Mouse (Mus musculus) thymus, postnatal 4 days (tissue): ENCODE measurements around the gene Rpl10a.

Experiments
- DNase-seq: peaks from one replicate; pipeline ENCODE4 v3.0.0; 2021

Rpl10a gene

GRCm38 (mm10) chr17:28361921-28362652 lies 33.8 kb downstream of the Rpl10a start:
- DNase-seq = no peak

GRCm38 (mm10) chr17:28362653-28363292 lies 34.5 kb downstream of the Rpl10a start:
- no peak for DNase-seq

- DNase-seq = no peak
Measured at GRCm38 (mm10) chr17:28363507-28363906, 35.2 kb downstream of the Rpl10a start.

- no peak for DNase-seq
Measured at GRCm38 (mm10) chr17:28365122-28365521, 36.9 kb downstream of the Rpl10a start, which contains the start of gene Tulp1. Tulp1 (minus strand) TSS chr17:28365222.

GRCm38 (mm10) chr17:28368449-28368848 lies 40.2 kb downstream of the Rpl10a start:
- peak; percentile 93 for DNase-seq

GRCm38 (mm10) chr17:28369056-28369455 lies 40.8 kb downstream of the Rpl10a start:
- no peak for DNase-seq

- DNase-seq = no peak
Measured at GRCm38 (mm10) chr17:28371286-28371685, 43.0 kb downstream of the Rpl10a start.

GRCm38 (mm10) chr17:28371941-28372340 lies 43.7 kb downstream of the Rpl10a start:
- DNase-seq = no peak

- DNase-seq = peak; percentile 94
Measured at GRCm38 (mm10) chr17:28373821-28374220, 45.5 kb downstream of the Rpl10a start.

- peak; percentile 87 for DNase-seq
Measured at GRCm38 (mm10) chr17:28374494-28374893, 46.2 kb downstream of the Rpl10a start.

GRCm38 (mm10) chr17:28375592-28376061 lies 47.4 kb downstream of the Rpl10a start:
- peak; percentile 62 for DNase-seq

- DNase-seq = no peak
Measured at GRCm38 (mm10) chr17:28380255-28380654, 52.0 kb downstream of the Rpl10a start.
